Mouse (Mus musculus) ES-E14 (cell line): ENCODE measurements around the gene Arap1.

Source experiments
- CHD2 ChIP-seq: IDR thresholded peaks from 2 replicates; pipeline ENCODE4 v1.6.1; 2014; ENCODE audit warnings: mild to moderate bottlenecking, low read depth, low read length, inconsistent platforms
- MAFK ChIP-seq: IDR thresholded peaks from 2 replicates; pipeline ENCODE4 v1.6.1; 2014; ENCODE audit warnings: mild to moderate bottlenecking, low read depth, low read length, inconsistent platforms; ENCODE audit not compliant: insufficient read depth
- ZC3H11A ChIP-seq: IDR thresholded peaks from 2 replicates; pipeline ENCODE4 v1.6.1; 2012; ENCODE audit warnings: low read depth, mild to moderate bottlenecking, inconsistent platforms, low read length, borderline replicate concordance

DNA sequence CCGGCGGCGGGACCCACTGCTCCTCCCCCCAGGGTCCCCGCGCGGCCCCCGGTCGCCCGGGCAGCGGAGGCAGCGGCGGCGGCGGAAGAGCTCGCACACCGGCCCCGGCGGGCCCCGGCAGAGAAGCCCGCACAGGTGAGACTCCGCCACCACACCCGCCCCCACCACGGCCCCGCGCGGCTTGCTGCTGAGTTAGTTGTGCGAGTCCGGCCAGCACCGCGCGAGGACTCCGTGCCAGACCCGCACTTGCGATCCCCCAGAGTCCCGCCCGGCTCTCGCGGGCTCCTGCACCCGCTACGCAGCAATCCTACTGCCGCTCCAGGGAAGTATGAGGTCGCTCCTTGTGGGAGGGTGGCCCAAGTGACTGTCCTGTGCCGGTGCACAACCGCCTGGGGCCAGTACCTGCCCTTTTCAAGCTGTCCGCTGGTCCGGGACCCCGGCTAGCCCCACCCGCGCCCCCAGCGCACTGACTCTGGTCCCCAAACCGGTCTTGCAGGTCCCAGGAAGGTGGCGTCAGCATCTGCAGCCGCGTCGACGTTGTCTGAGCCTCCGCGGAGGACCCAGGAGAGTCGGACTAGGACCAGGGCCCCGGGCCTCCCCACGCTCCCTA is 26.5 kb upstream of the Arap1 start:
- TF ChIP-seq ZC3H11A (no peak), MAFK (no peak), CHD2 (peak; percentile 56; the same call in 1 of the 2 replicates)
